Mouse (Mus musculus) T-helper 1 cell (primary cell): ENCODE measurements around the gene Cxcr3.

Source experiments
- in situ Hi-C: fragments of 300-600 bp; cut with MboI, MseI; formaldehyde crosslinking; loops from one replicate; pipeline ENCODE4 v1.15.1; 2025; ENCODE audit warnings: high pct_unique_total_duplicates

The Cxcr3 gene

GRCm38 (mm10) chrX:101733828-101734319 is at the start of gene Cxcr3:
Gene Cxcr3, minus strand, starts transcription at chrX:101734269.
- in situ Hi-C loops, result loop anchor here (5.0 kb wide), 1 partner anchor 33 kb away; no protein-coding TSS in a partner anchor

- in situ Hi-C loops, result loop anchor here (5.0 kb wide), 1 partner anchor 100 kb away; no protein-coding TSS in a partner anchor
These were observed 38.0 kb upstream of the Cxcr3 start for GRCm38 (mm10) chrX:101772035-101772434.

- in situ Hi-C loops, result loop anchor here (5.0 kb wide), 1 partner anchor 98 kb away; no protein-coding TSS in a partner anchor
These were observed 36.2 kb upstream of the Cxcr3 start for GRCm38 (mm10) chrX:101770307-101770706.

- in situ Hi-C loops, result loop anchor here (5.0 kb wide), 1 partner anchor 37 kb away; the partner anchor contains the start of gene Cxcr3
These were observed 35.4 kb upstream of the Cxcr3 start for GRCm38 (mm10) chrX:101769478-101769877.

- in situ Hi-C loops, result loop anchor here (5.0 kb wide), 1 partner anchor 35 kb away; the partner anchor contains the start of gene Cxcr3
These were observed 33.2 kb upstream of the Cxcr3 start for GRCm38 (mm10) chrX:101767280-101767679.

- in situ Hi-C loops, result loop anchor here (5.0 kb wide), 1 partner anchor 33 kb away; the partner anchor contains the start of gene Cxcr3
These were observed 31.0 kb upstream of the Cxcr3 start for GRCm38 (mm10) chrX:101765111-101765510.

GRCm38 (mm10) chrX:101764621-101765020 is 30.6 kb upstream of the Cxcr3 start:
- in situ Hi-C loops, result loop anchor here (5.0 kb wide), 1 partner anchor 32 kb away; the partner anchor contains the start of gene Cxcr3

- in situ Hi-C loops, result loop anchor here (10.0 kb wide), 1 partner anchor 500 kb away; the partner anchor contains the start of gene Foxo4
These were observed 20.4 kb upstream of the Cxcr3 start for GRCm38 (mm10) chrX:101754478-101754877.

GRCm38 (mm10) chrX:101750144-101750543 is 16.1 kb upstream of the Cxcr3 start:
- in situ Hi-C loops, result loop anchor here (10.0 kb wide), 1 partner anchor 495 kb away; the partner anchor contains the start of gene Foxo4

- in situ Hi-C loops, result no loop called here
These were observed 7.0 kb upstream of the Cxcr3 start for GRCm38 (mm10) chrX:101741064-101741433.

- in situ Hi-C loops, result no loop called here
These were observed 6.4 kb upstream of the Cxcr3 start for GRCm38 (mm10) chrX:101740335-101741063.

GRCm38 (mm10) chrX:101737201-101737600 is 3.1 kb upstream of the Cxcr3 start:
- in situ Hi-C loops, result no loop called here

GRCm38 (mm10) chrX:101734981-101735380 is 912 bp upstream of the Cxcr3 start:
- in situ Hi-C loops, result loop anchor here (5.0 kb wide), 1 partner anchor 32 kb away; no protein-coding TSS in a partner anchor

GRCm38 (mm10) chrX:101733288-101733687 is 781 bp downstream of the Cxcr3 start:
- in situ Hi-C loops, result loop anchor here (5.0 kb wide), 1 partner anchor 34 kb away; no protein-coding TSS in a partner anchor

- in situ Hi-C loops, result loop anchor here (5.0 kb wide), 1 partner anchor 35 kb away; no protein-coding TSS in a partner anchor
These were observed 1.4 kb downstream of the Cxcr3 start for GRCm38 (mm10) chrX:101732644-101733043.

- in situ Hi-C loops, result loop anchor here (5.0 kb wide), 1 partner anchor 37 kb away; no protein-coding TSS in a partner anchor
These were observed 4.1 kb downstream of the Cxcr3 start for GRCm38 (mm10) chrX:101730010-101730409.

- in situ Hi-C loops, result no loop called here
These were observed 13.7 kb downstream of the Cxcr3 start for GRCm38 (mm10) chrX:101720401-101720800.

- in situ Hi-C loops, result no loop called here
These were observed 29.0 kb downstream of the Cxcr3 start for GRCm38 (mm10) chrX:101705111-101705510.

- in situ Hi-C loops, result no loop called here
These were observed 35.8 kb downstream of the Cxcr3 start for GRCm38 (mm10) chrX:101698232-101698631.

- in situ Hi-C loops, result no loop called here
These were observed 36.5 kb downstream of the Cxcr3 start for GRCm38 (mm10) chrX:101697537-101697936.

GRCm38 (mm10) chrX:101695686-101696085 is 38.4 kb downstream of the Cxcr3 start:
- in situ Hi-C loops, result no loop called here
